Mouse (Mus musculus) adrenal gland, postnatal 10 days (tissue): ENCODE measurements around the gene Clk2. TPM values are rescaled to one million over a fixed set of nuclear protein-coding genes. Genes with fewer than 3 reads are reported as not detected.

ENCODE experiments used
- DNase-seq: peaks from one replicate; pipeline ENCODE4 v3.0.0; 2021; ENCODE audit warnings: mixed read lengths
- total RNA-seq, 2 experiments: library from RNA; stranded (reverse); gene quantifications; 2 replicates each; pipeline ENCODE4 v1.2.3; 2021

The Clk2 gene
- total RNA-seq, 2 experiments from 2014 or later = 42.0 to 65.6 TPM

DNA sequence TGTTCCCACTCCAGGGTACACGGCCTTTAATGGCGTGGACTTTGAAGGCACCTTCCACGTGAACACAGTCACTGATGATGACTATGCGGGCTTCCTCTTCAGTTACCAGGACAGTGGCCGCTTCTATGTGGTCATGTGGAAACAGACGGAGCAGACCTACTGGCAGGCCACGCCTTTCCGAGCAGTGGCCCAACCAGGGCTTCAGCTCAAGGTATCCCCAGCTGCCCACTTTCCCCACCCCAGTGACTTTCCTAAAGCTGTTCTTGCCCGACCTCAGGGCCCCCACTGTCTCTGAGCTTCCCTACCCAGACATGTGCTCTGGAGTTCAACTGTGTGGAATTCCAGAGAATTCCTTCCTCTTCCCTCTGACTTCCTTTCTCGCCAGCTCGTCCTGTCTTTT, 60.2 kb downstream of the Clk2 start:
- no peak for DNase-seq

- no peak for DNase-seq
Observed at GRCm38 (mm10) chr3:89225321-89225815, 60.8 kb downstream of the Clk2 start.

GRCm38 (mm10) chr3:89225918-89226317, 61.3 kb downstream of the Clk2 start:
- DNase-seq = no peak

- DNase-seq = no peak
Observed at GRCm38 (mm10) chr3:89226361-89226760, 61.8 kb downstream of the Clk2 start.

Other genes with a start within 250 kb of the Clk2 start
- 10 to 100 TPM; 34.4 to 44.4 TPM for gene Ash1l, start 214.2 kb upstream of the Clk2 start, total RNA-seq
- gene Dap3, start 213.6 kb upstream of the Clk2 start, total RNA-seq = 100 to 1,000 TPM; 114 to 128 TPM
- gene Rusc1, start 71.5 kb upstream of the Clk2 start, total RNA-seq = 10 to 100 TPM; 19.2 to 23.2 TPM
- not detected for gene Gm43738, start 63.7 kb upstream of the Clk2 start, total RNA-seq
- 10 to 100 TPM; 56.9 to 70.2 TPM for gene Fdps, start 62.8 kb upstream of the Clk2 start, total RNA-seq
- 10 to 100 TPM; 15.2 to 41.1 TPM for gene Pklr, start 28.7 kb upstream of the Clk2 start, total RNA-seq
- gene Hcn3, start 4.6 kb upstream of the Clk2 start, total RNA-seq = 1 to 10 TPM; 2.2 to 5.7 TPM
- gene Scamp3, start 12.7 kb downstream of the Clk2 start, total RNA-seq = 10 to 100 TPM; 67.9 to 72.7 TPM
- gene Fam189b, start 18.3 kb downstream of the Clk2 start, total RNA-seq = 10 to 100 TPM; 16.2 to 24.8 TPM
- 10 to 100 TPM; 47.8 to 48.1 TPM for gene Gba, start 38.1 kb downstream of the Clk2 start, total RNA-seq
- 10 to 100 TPM; 21.8 to 22.6 TPM for gene Thbs3, start 50.4 kb downstream of the Clk2 start, total RNA-seq
- gene Mtx1, start 62.3 kb downstream of the Clk2 start, total RNA-seq = 100 to 1,000 TPM; 176 to 198 TPM
- under 1 TPM; 0.51 to 0.55 TPM for gene Muc1, start 64.3 kb downstream of the Clk2 start, total RNA-seq
- gene Krtcap2, start 81.2 kb downstream of the Clk2 start, total RNA-seq = 100 to 1,000 TPM; 109 to 116 TPM
- gene Trim46, start 81.5 kb downstream of the Clk2 start, total RNA-seq = 1 to 10 TPM; 2.0 to 4.2 TPM
- gene Dpm3, start 94.6 kb downstream of the Clk2 start, total RNA-seq = 100 to 1,000 TPM; 115 to 122 TPM
- 10 to 100 TPM; 46.7 to 53.1 TPM for gene Slc50a1, start 105.8 kb downstream of the Clk2 start, total RNA-seq
- 10 to 100 TPM; 25.0 to 34.3 TPM for gene Efna1, start 116.3 kb downstream of the Clk2 start, total RNA-seq
- gene Efna3, start 158.2 kb downstream of the Clk2 start, total RNA-seq = under 1 TPM; 0.51 to 0.73 TPM
- gene Efna4, start 173.2 kb downstream of the Clk2 start, total RNA-seq = 1 to 10 TPM; 1.7 to 2.2 TPM
- gene Adam15, start 185.2 kb downstream of the Clk2 start, total RNA-seq = 10 to 100 TPM; 62.8 to 68.9 TPM
- under 1 TPM; 0.48 to 0.82 TPM for gene Dcst2, start 197.2 kb downstream of the Clk2 start, total RNA-seq
- gene Dcst1, start 200.5 kb downstream of the Clk2 start, total RNA-seq = under 1 TPM in 1 of 2 experiments, not detected in 1; 0.45 TPM
- 10 to 100 TPM; 62.3 to 62.4 TPM for gene Zbtb7b, start 230.0 kb downstream of the Clk2 start, total RNA-seq
- gene Lenep, start 238.0 kb downstream of the Clk2 start, total RNA-seq = under 1 TPM in 1 of 2 experiments, not detected in 1; 0.24 TPM
- 10 to 100 TPM; 49.4 to 54.6 TPM for gene Flad1, start 247.1 kb downstream of the Clk2 start, total RNA-seq